Mouse (Mus musculus) heart, postnatal 36 days (tissue): Measurements from ENCODE around the gene Miga1. TPM values are rescaled to one million over a fixed set of nuclear protein-coding genes. Genes with fewer than 3 reads are reported as not detected.
"Not testable (repeated sequence)": the region's sequence is repeated elsewhere in the genome, so short reads cannot be mapped to it uniquely, and the experiment has no call there.

Experiments
- DNase-seq, 2 experiments: peaks; one replicate each; pipeline ENCODE4 v3.0.0; 2021 to 2022
- intact Hi-C: fragments of 180-260 bp; cut with DNase I; formaldehyde crosslinking; loops from one replicate; pipeline ENCODE4 v1.15.1; 2025
- total RNA-seq, 2 experiments: library from RNA; stranded (reverse); gene quantifications; 2 replicates each; pipeline ENCODE4 v1.2.3; 2021

Miga1 gene
- total RNA-seq, 2 experiments from 2014 or later: 9.3 to 11.3 TPM

- DNase-seq: no peak
- intact Hi-C loops: loop anchor here (1.0 kb wide), 1 partner anchor 55 kb away; no protein-coding TSS in a partner anchor
Observed at GRCm38 (mm10) chr3:152260362-152260761, 79.8 kb downstream of the Miga1 start.

- peak; percentile 83 to 84 for DNase-seq
- intact Hi-C loops: not testable (repeated sequence)
Observed at GRCm38 (mm10) chr3:152259409-152259808, 80.8 kb downstream of the Miga1 start.

GRCm38 (mm10) chr3:152257528-152257927, 82.7 kb downstream of the Miga1 start:
- intact Hi-C loops: no loop called here
- no peak for DNase-seq

- intact Hi-C loops: no loop called here
- no peak for DNase-seq
Observed at GRCm38 (mm10) chr3:152250487-152250886, 89.7 kb downstream of the Miga1 start.

- intact Hi-C loops: no loop called here
- no peak for DNase-seq
Observed at GRCm38 (mm10) chr3:152247708-152248107, 92.5 kb downstream of the Miga1 start.

- intact Hi-C loops: no loop called here
- DNase-seq: no peak
Observed at GRCm38 (mm10) chr3:152245273-152245910, 94.8 kb downstream of the Miga1 start.

- DNase-seq: no peak
- intact Hi-C loops: no loop called here
Observed at GRCm38 (mm10) chr3:152243304-152243703, 96.9 kb downstream of the Miga1 start.

- intact Hi-C loops: no loop called here
Observed at GRCm38 (mm10) chr3:152241098-152241497, 99.1 kb downstream of the Miga1 start.

GRCm38 (mm10) chr3:152239592-152239991, 100.6 kb downstream of the Miga1 start:
- intact Hi-C loops: no loop called here
- no peak for DNase-seq

More at GRCm38 (mm10) chr3:152241098-152241497, 99.1 kb downstream of the Miga1 start:
- DNase-seq: no peak

- no peak for DNase-seq
- intact Hi-C loops: no loop called here
Observed at GRCm38 (mm10) chr3:152238836-152239235, 101.4 kb downstream of the Miga1 start.

- DNase-seq: no peak
- intact Hi-C loops: loop anchor here (2.0 kb wide), 1 partner anchor 15 kb away; no protein-coding TSS in a partner anchor
Observed at GRCm38 (mm10) chr3:152235805-152236204, 104.4 kb downstream of the Miga1 start.

GRCm38 (mm10) chr3:152235238-152235637, 105.0 kb downstream of the Miga1 start:
- intact Hi-C loops: loop anchor here (2.0 kb wide), 1 partner anchor 14 kb away; no protein-coding TSS in a partner anchor
- no peak for DNase-seq

GRCm38 (mm10) chr3:152231333-152232100, 108.7 kb downstream of the Miga1 start:
- no peak for DNase-seq
- intact Hi-C loops: loop anchor here (2.0 kb wide), 1 partner anchor 17 kb away; no protein-coding TSS in a partner anchor

- intact Hi-C loops: loop anchor here (5.0 kb wide), 1 partner anchor 117 kb away; no protein-coding TSS in a partner anchor
- DNase-seq: no peak
Observed at GRCm38 (mm10) chr3:152229271-152229670, 110.9 kb downstream of the Miga1 start.

GRCm38 (mm10) chr3:152228843-152229242, 111.4 kb downstream of the Miga1 start:
- intact Hi-C loops: loop anchor here (5.0 kb wide), 1 partner anchor 117 kb away; no protein-coding TSS in a partner anchor
- DNase-seq: no peak

GRCm38 (mm10) chr3:152225906-152226305, 114.3 kb downstream of the Miga1 start:
- DNase-seq: no peak
- intact Hi-C loops: loop anchor here (5.0 kb wide), 1 partner anchor 114 kb away; no protein-coding TSS in a partner anchor

GRCm38 (mm10) chr3:152224918-152225317, 115.3 kb downstream of the Miga1 start:
- intact Hi-C loops: loop anchor here (5.0 kb wide), 1 partner anchor 113 kb away; no protein-coding TSS in a partner anchor
- DNase-seq: no peak
